Mouse (Mus musculus) forebrain, postnatal 0 days (tissue): ENCODE measurements at regions not wholly inside any gene's neighbourhood (a gene's known extent, or its start where the extent isn't known, plus 50 kb on each side); places are given as distances from the start of the nearest gene placed in this dataset.

Experiments
- ATAC-seq: fragments of 200-750 bp; cut with Nextera tagmentation; 2 replicates; pipeline ENCODE4 v1.8.0; 2017; ENCODE audit warnings: mild to moderate bottlenecking, moderate library complexity
- DNase-seq: peaks from one replicate; pipeline ENCODE4 v3.0.0-alpha.2; 2015
- H3K27ac ChIP-seq: fragments of 300-500 bp; sonication (generic); 2 replicates; pipeline ENCODE4 v1.5.1; 2014; ENCODE audit warnings: low read depth, mild to moderate bottlenecking, antibody characterized with exemption, low read length, moderate library complexity, mixed read lengths
- H3K27me3 ChIP-seq: fragments of 300-500 bp; sonication (generic); 2 replicates; pipeline ENCODE4 v1.6.1; 2014; ENCODE audit warnings: mild to moderate bottlenecking, low read length, mixed read lengths; ENCODE audit not compliant: insufficient read depth
- H3K36me3 ChIP-seq: fragments of 300-500 bp; sonication (generic); 2 replicates; pipeline ENCODE4 v1.6.1; 2014; ENCODE audit warnings: mild to moderate bottlenecking, moderate library complexity; ENCODE audit not compliant: insufficient read depth
- H3K4me1 ChIP-seq: fragments of 300-500 bp; sonication (generic); 2 replicates; pipeline ENCODE4 v1.6.1; 2014; ENCODE audit warnings: antibody characterized with exemption; ENCODE audit not compliant: insufficient read depth
- H3K4me2 ChIP-seq: fragments of 300-500 bp; sonication (generic); 2 replicates; pipeline ENCODE4 v1.6.1; 2014; ENCODE audit warnings: low read depth, mild to moderate bottlenecking, moderate library complexity
- H3K4me3 ChIP-seq: fragments of 300-500 bp; sonication (generic); 2 replicates; pipeline ENCODE4 v1.5.1; 2014; ENCODE audit warnings: low read depth, low read length, mixed read lengths
- H3K9ac ChIP-seq: fragments of 300-500 bp; sonication (generic); 2 replicates; pipeline ENCODE4 v1.6.1; 2014; ENCODE audit warnings: mild to moderate bottlenecking
- H3K9me3 ChIP-seq: fragments of 300-500 bp; sonication (generic); 2 replicates; pipeline ENCODE4 v1.6.1; 2016; ENCODE audit warnings: low read length
- CTCF ChIP-seq: sonication (generic); IDR thresholded peaks from 2 replicates; pipeline ENCODE4 v1.5.1; 2016; ENCODE audit warnings: antibody characterized with exemption, control low read depth, low read depth
- WGBS: fragments of 180-500 bp; shearing (Covaris S2); extraction: QIAGEN DNeasy Blood & Tissue Kit; methylation state at CpG from one replicate; pipeline ENCODE4 v1.1.7; 2014; 5-methylcytosine and 5-hydroxymethylcytosine counted together

- no peak overlapping the region for H3K4me3 ChIP-seq
- H3K4me2 ChIP-seq = no peak overlapping the region
- no peaks in the 10 kb centered on the region for H3K36me3 ChIP-seq
- TF ChIP-seq CTCF = no peak
- ATAC-seq (no peak), DNase-seq (no peak)
- H3K4me1 ChIP-seq = no peaks in the 10 kb centered on the region
- WGBS = 70% methylated on average over 4 of the region's 4 CpGs
- no peak overlapping the region for H3K27ac ChIP-seq
- no peaks in the 10 kb centered on the region for H3K27me3 ChIP-seq
- H3K9me3 ChIP-seq = no peaks in the 10 kb centered on the region
- no peak overlapping the region for H3K9ac ChIP-seq
These were observed 74.0 kb downstream of the Foxb1 start for GRCm38 (mm10) chr9:69686766-69687165.

GRCm38 (mm10) chr9:69685630-69686029 is 75.1 kb downstream of the Foxb1 start:
- H3K4me2 ChIP-seq = no peak overlapping the region
- no peak for TF ChIP-seq CTCF
- ATAC-seq (no peak), DNase-seq (no peak)
- H3K36me3 ChIP-seq = no peaks in the 10 kb centered on the region
- no peak overlapping the region for H3K9ac ChIP-seq
- no peaks in the 10 kb centered on the region for H3K27me3 ChIP-seq
- no peak overlapping the region for H3K27ac ChIP-seq
- 53% methylated on average over 4 of the region's 4 CpGs for WGBS
- no peaks in the 10 kb centered on the region for H3K9me3 ChIP-seq
- no peaks in the 10 kb centered on the region for H3K4me1 ChIP-seq
- no peak overlapping the region for H3K4me3 ChIP-seq

GRCm38 (mm10) chr9:69681372-69682213 is 79.1 kb downstream of the Foxb1 start:
- H3K36me3 ChIP-seq = no peaks in the 10 kb centered on the region
- ATAC-seq = no peak

GRCm38 (mm10) chr9:69678634-69679033 is 82.1 kb downstream of the Foxb1 start:
- DNase-seq = no peak
- H3K36me3 ChIP-seq = no peaks in the 10 kb centered on the region
- no peaks in the 10 kb centered on the region for H3K9me3 ChIP-seq
- no peak overlapping the region for H3K4me3 ChIP-seq
- H3K4me2 ChIP-seq = no peak overlapping the region
- 92% methylated on average over 1 of the region's 1 CpGs for whole genome bisulfite sequencing
- no peak overlapping the region for H3K9ac ChIP-seq
- peaks cover 17% of the 10 kb centered on the region for H3K27me3 ChIP-seq
- no peak for ATAC-seq
- H3K27ac ChIP-seq = no peak overlapping the region
- H3K4me1 ChIP-seq = no peaks in the 10 kb centered on the region
- no peak for TF ChIP-seq CTCF

More at GRCm38 (mm10) chr9:69681372-69682213, 79.1 kb downstream of the Foxb1 start:
- no peaks in the 10 kb centered on the region for H3K4me1 ChIP-seq
- no peak for DNase-seq
- no peaks in the 10 kb centered on the region for H3K27me3 ChIP-seq
- TF ChIP-seq CTCF = no peak
- H3K27ac ChIP-seq = no peak overlapping the region
- no peaks in the 10 kb centered on the region for H3K9me3 ChIP-seq
- H3K4me3 ChIP-seq = no peak overlapping the region
- no peak overlapping the region for H3K9ac ChIP-seq
- 25% methylated on average over 9 of the region's 9 CpGs for WGBS
- H3K4me2 ChIP-seq = no peak overlapping the region

GRCm38 (mm10) chr9:69673463-69674105 is 87.2 kb downstream of the Foxb1 start:
- Histone ChIP-seq H3K27ac (no peak overlapping the region), H3K27me3 (peaks cover 57% of the 10 kb centered on the region), H3K9me3 (no peaks in the 10 kb centered on the region), H3K4me3 (no peak overlapping the region), H3K9ac (no peak overlapping the region), H3K4me2 (no peak overlapping the region), H3K36me3 (no peaks in the 10 kb centered on the region), H3K4me1 (peaks cover 5% of the 10 kb centered on the region)
- ATAC-seq (no peak), DNase-seq (no peak)
- 51% methylated on average over 10 of the region's 10 CpGs for WGBS
- TF ChIP-seq CTCF = no peak

GRCm38 (mm10) chr9:69672657-69673462 is 87.9 kb downstream of the Foxb1 start:
- H3K4me2 ChIP-seq = no peak overlapping the region
- peaks cover 64% of the 10 kb centered on the region for H3K27me3 ChIP-seq
- no peak for ATAC-seq
- no peak for TF ChIP-seq CTCF
- 64% methylated on average over 13 of the region's 13 CpGs for WGBS
- peaks cover 5% of the 10 kb centered on the region for H3K4me1 ChIP-seq
- H3K27ac ChIP-seq = no peak overlapping the region
- no peak overlapping the region for H3K4me3 ChIP-seq
- no peaks in the 10 kb centered on the region for H3K36me3 ChIP-seq
- DNase-seq = no peak
- no peaks in the 10 kb centered on the region for H3K9me3 ChIP-seq
- H3K9ac ChIP-seq = no peak overlapping the region

GRCm38 (mm10) chr9:69671199-69671598 is 89.5 kb downstream of the Foxb1 start:
- no peak overlapping the region for H3K27ac ChIP-seq
- H3K27me3 ChIP-seq = peaks cover 74% of the 10 kb centered on the region
- DNase-seq = peak; percentile 27
- TF ChIP-seq CTCF = no peak
- no peaks in the 10 kb centered on the region for H3K36me3 ChIP-seq
- 0 out of 2 replicates have a peak overlapping the region, but pooled peaks have one; percentile 11 for H3K4me3 ChIP-seq
- peaks cover 5% of the 10 kb centered on the region for H3K4me1 ChIP-seq
- H3K9ac ChIP-seq = no peak overlapping the region
- 3% methylated on average over 18 of the region's 18 CpGs for WGBS
- no peak for ATAC-seq
- H3K4me2 ChIP-seq = peak overlapping the region; percentile 38
- no peaks in the 10 kb centered on the region for H3K9me3 ChIP-seq
